Mouse (Mus musculus) hindbrain, embryonic 16.5 days (tissue): Measurements from ENCODE around the gene Dcun1d1. TPM values are rescaled to one million over a fixed set of nuclear protein-coding genes. Genes with fewer than 3 reads are reported as not detected.

Source experiments
- ATAC-seq: fragments of 200-750 bp; cut with Nextera tagmentation; 2 replicates; pipeline ENCODE4 v1.8.0; 2017; ENCODE audit warnings: moderate TSS enrichment, moderate library complexity
- H3K27ac ChIP-seq: fragments of 300-500 bp; sonication (generic); 2 replicates; pipeline ENCODE4 v1.5.1; 2014; ENCODE audit warnings: low read depth, mild to moderate bottlenecking, control low read depth, low read length, moderate library complexity
- H3K27me3 ChIP-seq: fragments of 300-500 bp; sonication (generic); replicated peaks from 2 replicates; pipeline ENCODE4 v1.6.1; 2014; ENCODE audit warnings: low read length; ENCODE audit not compliant: control insufficient read depth, insufficient read depth
- H3K36me3 ChIP-seq: fragments of 300-500 bp; sonication (generic); 2 replicates; pipeline ENCODE4 v1.6.1; 2014; ENCODE audit warnings: mild to moderate bottlenecking, low read length, moderate library complexity, mixed read lengths; ENCODE audit not compliant: control insufficient read depth, insufficient read depth
- H3K4me1 ChIP-seq: fragments of 300-500 bp; sonication (generic); 2 replicates; pipeline ENCODE4 v1.6.1; 2014; ENCODE audit warnings: low read depth, low read length; ENCODE audit not compliant: control insufficient read depth, insufficient read depth
- H3K4me2 ChIP-seq: fragments of 300-500 bp; sonication (generic); 2 replicates; pipeline ENCODE4 v1.6.1; 2014; ENCODE audit warnings: mild to moderate bottlenecking, low read length, control low read depth, moderate library complexity
- H3K4me3 ChIP-seq: fragments of 300-500 bp; sonication (generic); 2 replicates; pipeline ENCODE4 v1.5.1; 2014; ENCODE audit warnings: mild to moderate bottlenecking, low read length, control low read depth, moderate library complexity
- H3K9ac ChIP-seq: fragments of 300-500 bp; sonication (generic); 2 replicates; pipeline ENCODE4 v1.6.1; 2014; ENCODE audit warnings: low read depth, mild to moderate bottlenecking, control low read depth, low read length, moderate library complexity
- H3K9me3 ChIP-seq: fragments of 300-500 bp; sonication (generic); 2 replicates; pipeline ENCODE4 v1.6.1; 2014; ENCODE audit warnings: mild to moderate bottlenecking, low read length, moderate library complexity; ENCODE audit not compliant: control insufficient read depth
- WGBS: fragments of 180-500 bp; shearing (Covaris S2); extraction: QIAGEN DNeasy Blood & Tissue Kit; methylation state at CpG from one replicate; pipeline ENCODE4 v1.1.7; 2014; 5-methylcytosine and 5-hydroxymethylcytosine counted together
- polyA plus RNA-seq: library from polyadenylated mRNA; unstranded; fragments of >200 nt; fragmentation: Nextera tagmentation; extraction: Ambion mirVana; gene quantifications from 2 replicates; pipeline ENCODE4 v1.2.1, GENCODE M21; 2015

The Dcun1d1 gene
- polyA plus RNA-seq, 1 experiment from 2014 or later: 97.4 TPM

GRCm38 (mm10) chr3:35963921-35964320 is 26.7 kb upstream of the Dcun1d1 start:
- WGBS: 94% methylated on average over 5 of the region's 5 CpGs
- H3K27ac ChIP-seq: no peak overlapping the region
- H3K27me3 ChIP-seq: no peaks in the 10 kb centered on the region
- H3K4me1 ChIP-seq: no peaks in the 10 kb centered on the region
- no peak overlapping the region for H3K4me3 ChIP-seq
- no peak for ATAC-seq
- no peak overlapping the region for H3K9ac ChIP-seq
- no peaks in the 10 kb centered on the region for H3K9me3 ChIP-seq
- H3K4me2 ChIP-seq: no peak overlapping the region
- peaks cover 26% of the 10 kb centered on the region for H3K36me3 ChIP-seq

- WGBS: 96% methylated on average over 4 of the region's 4 CpGs
- peaks cover 23% of the 10 kb centered on the region for H3K36me3 ChIP-seq
Measured at GRCm38 (mm10) chr3:35963401-35963800, 26.2 kb upstream of the Dcun1d1 start.

GRCm38 (mm10) chr3:35962967-35963366 is 25.7 kb upstream of the Dcun1d1 start:
- no peaks in the 10 kb centered on the region for H3K9me3 ChIP-seq
- H3K36me3 ChIP-seq: peaks cover 21% of the 10 kb centered on the region
- no peak overlapping the region for H3K4me3 ChIP-seq
- 95% methylated on average over 5 of the region's 5 CpGs for WGBS
- H3K27me3 ChIP-seq: no peaks in the 10 kb centered on the region
- no peak for ATAC-seq
- H3K27ac ChIP-seq: no peak overlapping the region
- H3K9ac ChIP-seq: no peak overlapping the region
- H3K4me2 ChIP-seq: no peak overlapping the region
- no peaks in the 10 kb centered on the region for H3K4me1 ChIP-seq

More at GRCm38 (mm10) chr3:35963401-35963800, 26.2 kb upstream of the Dcun1d1 start:
- no peak overlapping the region for H3K9ac ChIP-seq
- no peaks in the 10 kb centered on the region for H3K9me3 ChIP-seq
- no peak for ATAC-seq
- no peaks in the 10 kb centered on the region for H3K27me3 ChIP-seq
- H3K4me1 ChIP-seq: no peaks in the 10 kb centered on the region
- H3K4me3 ChIP-seq: no peak overlapping the region
- no peak overlapping the region for H3K4me2 ChIP-seq
- H3K27ac ChIP-seq: no peak overlapping the region

- no peak overlapping the region for H3K9ac ChIP-seq
- ATAC-seq: no peak
- no peaks in the 10 kb centered on the region for H3K27me3 ChIP-seq
- no peak overlapping the region for H3K4me3 ChIP-seq
- H3K36me3 ChIP-seq: peaks cover 6% of the 10 kb centered on the region; the same call in 1 of the 2 replicates
- no peak overlapping the region for H3K4me2 ChIP-seq
- H3K27ac ChIP-seq: no peak overlapping the region
- WGBS: 94% methylated on average over 3 of the region's 3 CpGs
- H3K4me1 ChIP-seq: no peaks in the 10 kb centered on the region
- no peaks in the 10 kb centered on the region for H3K9me3 ChIP-seq
Measured at GRCm38 (mm10) chr3:35957230-35957629, 20.0 kb upstream of the Dcun1d1 start.

- H3K36me3 ChIP-seq: peaks cover 6% of the 10 kb centered on the region; the same call in 1 of the 2 replicates
- H3K9me3 ChIP-seq: no peaks in the 10 kb centered on the region
- no peak overlapping the region for H3K27ac ChIP-seq
- H3K4me1 ChIP-seq: no peaks in the 10 kb centered on the region
- no peak overlapping the region for H3K4me3 ChIP-seq
- H3K4me2 ChIP-seq: no peak overlapping the region
- no peak for ATAC-seq
- no peak overlapping the region for H3K9ac ChIP-seq
- 92% methylated on average over 11 of the region's 11 CpGs for WGBS
- no peaks in the 10 kb centered on the region for H3K27me3 ChIP-seq
Measured at GRCm38 (mm10) chr3:35954901-35955575, 17.8 kb upstream of the Dcun1d1 start.

GRCm38 (mm10) chr3:35953816-35954215 is 16.6 kb upstream of the Dcun1d1 start:
- ATAC-seq: no peak
- Histone ChIP-seq H3K9me3 (no peaks in the 10 kb centered on the region), H3K4me3 (no peak overlapping the region), H3K9ac (no peak overlapping the region), H3K4me1 (no peaks in the 10 kb centered on the region), H3K4me2 (no peak overlapping the region), H3K27ac (no peak overlapping the region), H3K27me3 (no peaks in the 10 kb centered on the region), H3K36me3 (no peaks in the 10 kb centered on the region)
- WGBS: 96% methylated on average over 6 of the region's 6 CpGs

- no peaks in the 10 kb centered on the region for H3K9me3 ChIP-seq
- no peaks in the 10 kb centered on the region for H3K36me3 ChIP-seq
- no peak for ATAC-seq
- H3K4me3 ChIP-seq: no peak overlapping the region
- H3K4me1 ChIP-seq: no peaks in the 10 kb centered on the region
- H3K27me3 ChIP-seq: no peaks in the 10 kb centered on the region
- no peak overlapping the region for H3K4me2 ChIP-seq
- 43% methylated on average over 1 of the region's 1 CpGs for WGBS
- no peak overlapping the region for H3K9ac ChIP-seq
- no peak overlapping the region for H3K27ac ChIP-seq
Measured at GRCm38 (mm10) chr3:35953184-35953583, 15.9 kb upstream of the Dcun1d1 start.

- WGBS: 90% methylated on average over 7 of the region's 7 CpGs
- Histone ChIP-seq H3K9me3 (no peaks in the 10 kb centered on the region), H3K4me1 (no peaks in the 10 kb centered on the region), H3K9ac (no peak overlapping the region), H3K36me3 (no peaks in the 10 kb centered on the region), H3K4me3 (no peak overlapping the region), H3K27me3 (no peaks in the 10 kb centered on the region), H3K4me2 (no peak overlapping the region), H3K27ac (no peak overlapping the region)
- no peak for ATAC-seq
Measured at GRCm38 (mm10) chr3:35948197-35948596, 11.0 kb upstream of the Dcun1d1 start.

- 94% methylated on average over 4 of the region's 4 CpGs for WGBS
Measured at GRCm38 (mm10) chr3:35940520-35941135, 3.4 kb upstream of the Dcun1d1 start.

More at GRCm38 (mm10) chr3:35940520-35941135, 3.4 kb upstream of the Dcun1d1 start:
- no peak overlapping the region for H3K4me3 ChIP-seq
- H3K36me3 ChIP-seq: no peaks in the 10 kb centered on the region
- no peak overlapping the region for H3K9ac ChIP-seq
- H3K27ac ChIP-seq: no peak overlapping the region
- H3K27me3 ChIP-seq: no peaks in the 10 kb centered on the region
- no peak overlapping the region for H3K4me2 ChIP-seq
- no peaks in the 10 kb centered on the region for H3K9me3 ChIP-seq
- H3K4me1 ChIP-seq: no peaks in the 10 kb centered on the region
- no peak for ATAC-seq
